Mouse (Mus musculus) spleen, postnatal 10 days (tissue): ENCODE data around the gene S100a13.

ENCODE experiments used
- DNase-seq, 2 experiments: peaks; one replicate each; pipeline ENCODE4 v3.0.0; 2021 to 2022; ENCODE audit warnings: low spot score in 2 of 2

The S100a13 gene

DNA sequence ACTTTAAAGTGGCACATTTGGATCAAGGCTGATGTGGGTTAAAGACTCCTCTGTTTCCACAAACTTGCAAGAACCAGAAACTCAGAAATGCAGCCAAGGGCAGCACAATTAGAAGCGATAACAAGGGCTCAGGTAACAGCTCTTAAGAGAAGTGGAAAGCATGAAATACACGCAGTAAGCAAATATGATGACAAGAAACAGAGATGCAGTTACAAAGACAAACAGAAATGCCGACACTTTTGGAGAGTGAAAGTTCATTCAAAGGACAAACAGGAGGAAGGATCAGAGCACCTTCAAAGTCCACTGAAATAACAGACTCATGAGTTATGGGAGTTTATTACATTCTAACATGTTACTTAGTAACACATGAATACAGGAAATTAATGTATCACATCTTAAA is 7.9 kb upstream of the S100a13 start:
- DNase-seq: no peak

DNA sequence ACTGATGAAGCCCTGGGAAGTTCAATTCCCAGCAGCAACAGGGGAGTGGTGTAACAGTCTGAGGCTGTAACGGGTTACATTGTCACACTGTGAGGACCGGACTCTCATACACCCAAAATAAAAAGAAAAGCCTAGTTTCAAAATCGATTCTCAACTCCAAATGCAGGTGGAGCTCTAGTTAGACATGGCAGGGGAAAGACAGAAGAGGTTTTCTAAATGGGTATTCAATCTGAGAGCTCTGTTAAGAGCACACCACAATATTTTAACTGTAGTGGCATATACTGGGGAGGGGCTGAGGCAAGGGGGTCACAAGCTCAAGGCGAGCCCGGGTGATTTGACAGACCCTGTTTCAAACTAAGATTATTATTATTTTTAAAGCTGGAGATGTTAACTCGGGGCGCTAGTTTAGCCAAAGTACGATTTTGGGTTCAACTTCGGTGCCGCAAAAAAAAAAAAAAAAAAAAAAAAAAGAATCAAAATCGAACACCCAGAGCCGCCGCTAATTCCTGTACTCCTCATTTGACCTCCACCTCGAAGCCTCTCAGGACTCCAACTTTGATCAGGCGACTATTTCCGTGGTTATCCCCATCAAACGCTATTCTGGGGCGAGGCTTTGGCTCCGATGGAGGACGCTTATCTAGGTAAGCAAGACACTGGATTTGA is 5.8 kb upstream of the S100a13 start:
- DNase-seq: no peak

DNA sequence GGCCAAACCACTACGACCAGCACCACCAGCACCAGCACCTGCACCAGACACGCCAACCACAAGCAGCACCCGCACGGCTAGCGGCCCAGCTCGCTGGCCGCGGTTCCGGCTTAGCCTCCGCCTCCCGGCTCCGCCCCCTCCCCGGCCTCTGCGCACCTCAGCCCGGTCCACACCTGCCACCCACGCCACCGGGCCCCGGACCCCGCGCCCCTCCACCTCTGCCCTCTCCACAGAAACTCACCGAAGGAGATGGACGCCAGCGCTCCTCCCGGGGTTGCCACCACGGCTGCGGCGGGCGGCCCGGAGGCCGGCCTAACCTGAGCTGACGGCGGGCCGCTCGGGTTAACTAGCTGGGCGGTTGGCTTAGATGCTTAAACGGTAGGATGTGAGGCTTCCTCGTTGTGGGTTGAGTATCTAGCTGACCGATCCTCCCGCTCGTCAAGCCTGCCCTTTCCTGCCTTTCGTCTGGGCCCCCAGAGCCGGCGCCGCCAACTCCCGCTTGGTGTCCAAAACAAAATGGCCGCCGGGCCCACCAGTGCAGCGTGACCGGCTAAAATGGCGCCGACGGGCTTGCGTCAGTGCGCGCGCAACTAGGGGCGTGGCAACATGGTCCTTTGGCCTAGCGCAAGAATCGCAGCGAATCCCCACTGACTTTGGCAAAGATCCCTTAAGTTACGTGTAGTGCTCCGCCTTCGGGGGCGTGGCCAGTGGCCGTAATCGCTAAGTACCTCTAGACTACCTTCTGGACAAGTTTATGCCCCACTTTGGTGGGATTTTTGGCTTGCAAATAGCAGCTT is 5.1 kb upstream of the S100a13 start, which contains the start of gene Chtop:
Gene Chtop (minus strand): TSS at position 549 of the 797 bp plus-strand sequence.
- DNase-seq: peak; percentile 100

DNA sequence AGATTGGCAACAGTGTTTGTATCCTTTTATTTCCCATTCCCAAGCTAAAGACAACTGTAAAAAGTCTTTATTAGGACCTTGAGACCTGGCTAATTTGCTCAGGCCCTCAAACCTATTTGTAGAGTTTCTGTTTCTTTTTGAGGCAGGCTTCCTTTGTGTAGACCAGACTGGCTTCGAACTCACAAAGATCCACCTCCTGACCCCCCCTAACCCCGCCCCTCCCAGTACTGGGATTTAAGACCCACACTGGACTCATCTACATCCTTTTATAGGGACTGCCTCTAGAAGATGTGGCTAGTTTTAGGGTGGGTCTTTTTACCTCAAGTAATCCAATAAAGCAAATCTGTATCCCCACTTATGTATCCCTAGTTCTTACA is 4.5 kb upstream of the S100a13 start:
- no peak for DNase-seq

DNA sequence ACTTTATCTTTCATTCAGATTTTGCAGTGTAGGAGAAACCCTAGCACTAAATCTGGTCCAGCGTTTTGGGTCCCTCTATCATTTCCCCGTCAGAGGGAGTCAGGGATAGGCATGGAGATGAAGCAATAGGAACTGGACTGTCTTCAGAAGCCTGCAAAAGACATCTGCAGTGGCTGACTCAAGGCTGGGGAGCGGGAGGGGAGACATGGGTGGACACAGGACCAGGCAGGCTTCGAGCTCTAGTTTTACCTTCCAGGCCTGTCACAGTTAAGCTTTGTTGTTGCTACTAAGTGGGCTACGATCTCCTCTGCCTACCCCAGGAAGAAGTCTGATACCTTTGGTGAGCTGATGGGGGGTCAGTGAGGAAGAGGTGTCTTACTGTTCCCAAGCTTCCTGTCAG is 2.0 kb upstream of the S100a13 start:
- DNase-seq: no peak

DNA sequence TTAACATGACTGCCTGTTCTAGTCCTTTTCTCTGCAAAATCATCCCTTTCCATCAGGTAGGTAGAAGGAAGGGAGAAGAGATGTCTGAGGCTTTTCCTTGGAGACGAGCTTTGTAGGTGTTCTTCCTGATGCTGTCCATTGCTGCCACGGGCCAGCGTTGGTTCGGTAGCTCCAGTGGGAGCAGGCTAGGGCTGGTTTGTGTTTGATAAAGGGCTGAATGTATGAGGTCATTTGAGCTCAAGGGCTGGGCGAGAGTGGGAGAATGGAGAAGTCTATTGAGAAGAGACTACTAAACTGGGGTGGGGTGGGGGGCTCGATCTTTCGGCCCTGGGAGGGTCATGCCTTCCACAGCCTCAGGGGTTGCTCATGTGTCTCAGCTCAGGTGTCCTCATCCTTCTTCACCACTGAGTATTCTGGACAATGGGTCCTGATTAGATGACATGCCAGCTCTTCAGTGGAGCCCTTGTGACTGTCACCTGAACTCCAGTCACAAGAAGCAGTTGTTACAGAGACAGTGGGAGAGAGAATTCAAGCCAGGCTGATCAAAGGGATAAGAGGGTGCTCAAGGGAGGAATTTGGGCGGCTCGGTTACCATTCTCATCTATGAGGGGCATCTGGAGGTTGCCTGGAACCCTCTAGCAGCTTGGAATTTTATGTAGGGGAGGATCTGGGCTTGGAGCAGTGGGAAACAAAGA is 1.1 kb upstream of the S100a13 start:
- DNase-seq: no peak

DNA sequence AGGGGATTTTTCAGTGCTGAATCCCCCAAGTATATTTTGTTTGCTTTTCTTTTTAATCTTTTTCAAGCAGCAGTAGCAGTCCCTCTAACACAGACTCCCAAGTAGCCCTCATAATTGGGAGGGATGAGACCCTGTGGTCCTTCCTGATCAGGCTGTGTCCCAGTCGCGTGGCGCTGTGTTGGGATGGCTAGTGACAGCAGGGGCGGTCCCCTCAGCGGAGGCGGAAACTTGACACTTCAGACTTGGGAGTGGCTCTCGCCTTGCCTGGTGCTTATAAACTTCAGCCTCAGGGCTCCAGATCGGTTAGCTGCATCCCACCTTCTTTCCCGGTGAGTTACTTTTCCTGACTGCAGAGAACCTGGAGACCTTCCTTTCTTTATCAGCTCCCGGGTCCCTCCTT is 456 bp downstream of the S100a13 start:
- peak; percentile 45 to 75 for DNase-seq

DNA sequence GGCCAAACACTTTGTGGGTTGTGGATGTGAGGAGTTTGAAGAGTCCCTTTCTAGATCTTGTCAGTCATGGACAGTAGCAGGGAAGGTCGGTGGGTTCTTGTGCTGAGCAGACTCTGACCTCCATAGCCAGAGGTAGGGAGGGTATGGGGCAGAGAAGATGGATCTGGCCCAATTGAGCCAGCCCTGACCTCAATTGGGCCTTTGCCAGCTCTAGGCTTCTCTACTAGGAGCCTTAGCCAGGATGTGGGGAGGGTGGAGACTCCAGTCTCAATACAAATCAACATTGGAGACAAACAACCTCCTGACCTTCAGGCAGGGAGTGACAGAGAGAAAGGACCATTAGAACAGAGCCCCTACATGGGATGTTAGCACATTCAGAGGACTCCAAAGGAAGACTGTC is 1.0 kb downstream of the S100a13 start:
- DNase-seq: no peak

DNA sequence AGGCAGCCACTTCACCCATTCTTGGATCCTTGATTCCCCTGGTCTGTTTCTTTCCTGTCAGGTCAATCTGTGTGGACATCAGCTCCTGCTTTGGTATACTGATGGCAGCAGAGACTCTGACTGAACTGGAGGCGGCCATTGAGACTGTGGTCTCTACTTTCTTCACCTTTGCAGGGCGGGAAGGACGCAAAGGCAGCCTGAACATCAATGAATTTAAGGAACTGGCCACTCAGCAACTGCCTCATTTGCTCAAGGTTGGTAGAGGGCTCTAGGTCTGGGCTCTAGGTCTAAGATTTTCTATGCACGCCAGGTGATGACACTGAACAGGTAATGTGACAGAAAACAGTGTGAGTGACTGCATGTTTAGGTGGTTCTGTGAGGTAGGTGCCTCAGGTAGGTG is 1.6 kb downstream of the S100a13 start:
- no peak for DNase-seq

DNA sequence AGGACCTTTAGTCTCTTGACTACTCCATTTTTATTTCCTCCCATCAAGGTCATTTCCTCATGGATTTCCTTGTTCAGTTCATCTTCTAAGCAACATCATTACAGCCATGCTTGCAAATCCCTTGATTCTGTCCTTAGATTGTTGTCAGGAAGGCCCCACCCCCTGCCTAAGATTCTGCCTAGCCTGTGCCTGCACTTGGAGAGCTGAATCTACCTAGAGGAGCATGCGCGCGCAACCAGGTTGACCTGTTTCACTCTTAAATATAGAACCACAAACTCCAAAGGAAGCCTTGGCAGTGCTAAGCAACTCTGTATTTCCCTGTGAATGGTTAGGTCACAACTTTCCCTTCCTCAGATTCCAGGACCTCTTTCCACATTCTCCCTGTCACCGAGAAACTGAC is 3.5 kb downstream of the S100a13 start:
- no peak for DNase-seq

DNA sequence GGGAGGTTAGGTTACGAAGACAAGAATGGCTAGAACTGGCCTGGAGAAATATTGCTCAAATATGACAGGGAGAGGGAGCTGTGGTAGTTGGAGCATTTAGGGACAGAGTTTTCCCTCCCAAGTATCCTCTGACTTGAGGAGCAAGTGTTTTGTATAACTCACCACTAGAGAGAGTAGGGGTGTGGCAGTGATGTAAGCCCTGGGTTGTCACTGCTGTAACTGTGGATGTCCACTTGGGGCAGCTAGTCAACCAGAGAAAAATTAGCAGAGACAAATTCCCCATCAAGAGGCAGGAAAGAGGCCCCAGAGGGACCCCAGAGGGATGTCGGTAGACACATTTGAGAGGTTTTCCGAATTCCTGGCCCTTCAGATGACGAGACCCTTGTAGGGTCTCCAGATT is 11.2 kb downstream of the S100a13 start:
- DNase-seq: no peak

DNA sequence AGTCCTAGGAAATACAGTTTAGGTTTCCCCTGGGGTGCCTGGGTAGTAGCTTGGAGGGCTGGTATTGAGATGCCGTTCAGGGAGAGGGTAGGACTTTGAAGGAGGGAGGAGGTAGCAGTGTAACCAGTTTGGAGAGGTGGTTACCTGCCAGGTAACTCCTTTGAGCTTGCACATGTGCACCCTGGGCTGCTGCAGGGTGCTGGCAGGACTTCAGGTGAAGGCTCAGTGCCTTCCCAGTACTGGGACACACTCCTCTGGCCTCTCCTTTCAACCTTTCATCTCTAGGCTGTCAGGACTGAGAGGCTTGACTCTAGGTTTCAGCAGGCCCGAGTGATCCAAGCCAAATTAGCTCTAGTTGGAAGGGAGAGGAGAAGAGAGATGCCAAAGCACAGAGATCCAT is 11.8 kb downstream of the S100a13 start:
- DNase-seq: no peak

DNA sequence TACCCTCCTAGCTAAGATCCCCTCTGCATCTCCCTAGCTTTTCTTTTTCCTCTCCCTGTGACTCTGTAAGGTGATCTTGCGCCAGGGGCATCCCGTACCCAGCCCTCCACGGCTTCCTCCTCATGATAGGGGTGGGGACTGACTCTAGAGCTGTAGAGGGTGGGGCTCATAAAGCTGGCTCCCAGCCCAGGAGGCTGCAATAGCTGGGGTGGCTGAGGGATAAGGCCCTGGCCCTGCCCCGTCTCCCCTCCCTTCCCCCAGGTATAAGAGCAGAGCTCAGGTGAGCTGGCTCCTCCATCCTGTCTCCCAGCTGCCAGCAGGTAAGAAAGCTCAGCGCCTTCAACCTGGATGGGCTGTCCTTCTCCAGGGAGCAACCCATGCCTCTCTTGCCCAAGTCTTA is 12.3 kb downstream of the S100a13 start, which contains the start of gene S100a14:
Gene S100a14 (plus strand): TSS at position 277 of the 400 bp plus-strand sequence.
- no peak for DNase-seq

DNA sequence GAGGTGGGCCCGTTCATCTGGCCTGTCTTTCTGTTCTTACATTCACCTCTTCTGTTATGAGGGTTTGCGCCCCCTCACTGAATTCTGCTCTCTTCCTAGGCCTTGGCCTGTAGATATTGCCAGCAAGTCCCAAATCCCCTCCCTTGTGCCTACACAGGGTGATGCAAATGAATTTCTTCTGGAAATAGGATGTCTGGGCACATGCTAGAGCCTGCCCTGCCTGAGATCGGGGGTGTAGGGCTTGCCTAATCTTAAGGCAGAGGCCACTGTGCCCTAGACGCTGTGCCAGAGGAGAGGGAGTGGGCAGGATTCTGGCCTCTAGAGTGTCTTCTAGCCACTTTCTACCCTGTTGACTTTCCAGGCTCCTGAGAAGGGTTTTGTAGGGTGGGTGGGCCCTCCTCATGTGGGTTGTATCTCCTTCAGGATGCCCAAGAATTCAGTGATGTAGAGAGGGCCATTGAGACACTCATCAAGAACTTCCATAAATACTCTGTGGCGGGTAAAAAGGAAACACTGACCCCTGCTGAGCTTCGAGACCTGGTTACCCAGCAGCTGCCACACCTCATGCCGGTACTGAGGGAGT is 13.1 kb downstream of the S100a13 start:
- no peak for DNase-seq

DNA sequence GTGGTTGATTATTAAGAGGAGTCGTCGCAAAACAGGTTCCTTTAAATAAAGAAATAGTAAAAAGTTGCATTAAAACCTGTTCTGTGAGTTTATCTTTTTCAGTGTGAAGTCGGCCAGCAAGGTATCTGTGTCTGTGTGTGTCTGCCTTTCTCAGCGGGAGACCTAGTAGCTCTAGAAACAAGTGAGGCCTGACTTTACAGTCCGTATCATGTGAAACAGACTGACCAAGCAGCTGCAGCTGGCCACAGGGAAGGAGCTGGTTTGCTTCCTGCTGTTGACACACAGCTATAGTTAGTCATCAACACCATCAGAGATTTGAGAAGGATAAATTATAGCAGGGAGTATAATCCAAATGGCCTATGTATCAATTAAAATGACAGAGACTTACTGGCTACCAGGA is 17.5 kb downstream of the S100a13 start:
- no peak for DNase-seq

DNA sequence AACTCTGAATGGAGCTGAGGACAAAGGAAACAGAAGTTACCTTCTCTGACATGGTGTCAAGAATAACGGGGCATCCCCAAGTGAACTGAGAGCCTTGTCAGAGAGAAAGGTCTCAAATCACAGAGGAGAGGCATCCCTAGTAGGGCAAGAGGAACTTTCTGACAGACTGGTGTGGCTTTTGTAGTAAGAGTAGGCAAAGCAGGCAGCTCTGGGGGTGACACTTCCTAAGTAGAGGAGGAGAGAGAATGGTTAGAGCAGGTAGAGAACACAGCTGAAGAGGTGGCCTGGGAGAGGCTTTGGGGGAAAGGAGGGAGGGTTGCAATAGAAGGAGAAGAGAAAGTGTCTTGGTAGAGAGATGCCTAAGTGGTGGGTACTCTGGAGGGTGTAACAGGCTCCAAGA is 21.2 kb downstream of the S100a13 start:
- no peak for DNase-seq

DNA sequence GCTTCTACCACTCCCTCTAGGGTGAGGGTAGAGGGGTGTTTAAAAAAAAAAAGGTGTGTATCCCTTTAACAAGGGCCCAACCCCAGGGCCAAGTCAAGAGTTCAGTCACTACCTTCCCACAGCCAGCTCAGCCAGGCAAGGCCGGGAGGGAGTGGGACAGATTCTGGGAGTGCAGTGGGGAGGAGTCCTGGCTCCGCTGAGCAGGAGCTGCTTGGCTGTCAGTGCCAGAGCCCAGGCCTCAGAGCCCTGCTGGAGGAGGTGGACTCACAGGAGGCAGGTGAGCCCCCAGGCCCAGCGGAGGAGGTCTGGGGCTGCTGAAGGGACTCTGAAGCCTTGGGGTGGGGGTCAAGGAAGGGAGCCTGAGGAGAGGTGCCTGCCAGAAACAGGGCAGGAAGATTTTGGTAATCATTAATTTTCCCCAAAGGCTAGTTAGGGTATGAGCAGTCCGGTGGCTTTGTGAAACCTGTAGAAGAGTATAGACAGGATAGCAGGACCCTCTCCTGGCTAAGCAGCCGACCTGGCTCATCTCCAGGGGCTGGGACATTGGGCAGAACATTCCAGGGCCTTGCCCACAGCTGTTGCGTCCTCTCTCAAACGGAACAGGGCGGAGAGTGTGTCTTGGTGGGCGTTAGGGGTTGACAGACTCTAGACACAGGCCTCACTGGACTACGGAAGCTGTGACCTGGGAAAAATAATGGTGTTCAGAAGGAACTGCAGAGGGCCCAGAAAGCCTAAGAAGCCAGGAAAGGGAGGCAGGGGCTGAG is 23.1 kb downstream of the S100a13 start, which contains the start of gene S100a16:
Gene S100a16 (plus strand): TSS at position 114 of the 764 bp plus-strand sequence.
- no peak for DNase-seq

DNA sequence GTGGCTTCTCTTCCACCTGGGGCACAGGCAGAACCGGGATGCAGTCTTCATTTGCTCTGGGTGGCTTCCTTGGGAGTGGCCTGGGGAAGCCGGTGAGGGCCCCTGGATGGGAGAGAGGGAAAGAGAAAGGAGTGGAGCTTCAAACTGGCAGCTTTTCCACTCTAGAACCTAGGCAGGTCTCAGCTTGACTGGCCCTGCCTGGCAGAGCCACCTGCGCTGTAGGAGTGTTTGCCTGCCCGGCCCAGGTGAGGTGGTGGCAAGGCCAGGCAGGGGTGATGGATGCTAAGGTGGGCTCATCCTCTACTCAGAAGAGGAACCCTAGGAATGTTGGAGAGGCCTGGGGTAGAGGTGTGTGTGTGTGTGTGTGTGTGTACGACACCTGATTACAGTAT is 23.7 kb downstream of the S100a13 start:
- DNase-seq: no peak

DNA sequence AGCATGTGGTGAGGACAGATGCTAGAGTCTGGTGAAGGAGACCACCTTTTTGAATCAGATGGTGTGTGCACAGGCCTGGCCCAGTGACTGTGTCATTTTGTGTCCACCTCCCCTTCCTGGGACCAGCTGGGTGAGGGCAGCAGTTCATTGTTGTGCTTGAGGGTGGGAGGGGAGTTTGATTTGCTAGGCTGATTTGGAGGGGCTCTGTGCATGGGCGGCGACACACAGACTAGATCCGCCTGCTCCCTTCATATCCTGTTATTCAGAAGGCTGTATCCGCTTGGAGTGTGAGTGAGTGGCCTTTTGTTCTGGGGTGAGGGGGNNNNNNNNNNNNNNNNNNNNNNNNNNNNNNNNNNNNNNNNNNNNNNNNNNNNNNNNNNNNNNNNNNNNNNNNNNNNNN is 26.7 kb downstream of the S100a13 start:
- no peak for DNase-seq

DNA sequence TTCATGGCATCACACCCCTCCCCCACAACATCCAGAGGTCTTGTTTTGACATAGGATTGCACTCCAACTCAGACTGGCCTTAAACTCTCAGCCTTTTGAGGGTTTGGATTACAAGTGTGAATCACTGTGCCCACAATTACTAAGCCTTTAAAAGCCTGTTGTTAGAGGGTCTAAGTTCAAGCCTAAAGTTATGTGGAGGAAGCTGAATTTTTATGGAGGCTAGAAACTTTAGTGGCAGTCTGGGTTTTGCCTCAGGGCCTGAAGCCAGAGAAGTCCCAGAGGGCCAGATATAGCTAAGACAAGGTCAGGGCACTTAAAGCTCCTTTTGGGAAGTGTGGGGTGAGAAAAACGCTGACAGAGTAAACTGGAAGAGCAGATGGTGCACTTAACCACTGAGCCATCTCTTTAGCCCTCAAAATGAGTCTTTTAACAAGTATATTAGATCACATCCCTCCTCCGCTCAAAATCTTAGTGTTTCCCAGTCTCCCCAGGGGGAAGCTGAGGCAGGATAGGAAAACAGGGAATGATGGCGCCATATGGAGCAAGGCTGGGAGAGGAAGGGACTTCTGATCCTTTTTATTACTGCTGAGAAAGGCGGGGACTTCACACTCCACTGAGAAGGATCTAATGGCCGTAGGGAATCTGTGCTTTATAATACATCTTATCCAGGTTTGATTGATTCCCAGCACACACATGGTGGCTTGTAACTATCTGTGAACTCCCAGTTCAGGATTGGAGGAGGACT is 35.6 kb downstream of the S100a13 start:
- no peak for DNase-seq

DNA sequence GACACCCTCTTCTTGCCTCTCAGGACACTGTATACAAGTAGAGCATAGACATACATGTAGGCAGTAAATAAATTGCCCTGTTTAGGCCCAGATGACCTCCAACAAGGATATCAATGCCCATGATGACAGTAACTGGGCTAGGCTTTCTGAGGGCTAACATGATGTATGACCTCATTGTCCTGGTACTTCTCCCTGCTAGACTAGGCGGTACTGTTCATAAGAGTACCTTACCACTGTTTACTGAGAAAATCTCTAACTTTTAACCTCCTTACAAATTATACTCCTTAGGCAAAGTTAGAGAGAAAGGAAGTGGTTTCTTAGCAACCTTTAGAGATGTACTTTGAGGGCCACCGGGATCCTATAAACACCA is 36.2 kb downstream of the S100a13 start:
- no peak for DNase-seq
